Mouse (Mus musculus): ENCODE data around the gene Macrod1. TPM values are rescaled to one million over a fixed set of nuclear protein-coding genes. Genes with fewer than 3 reads are reported as not detected.
A peak's percentile ranks its signal among the peaks of the same experiment; 100 is the strongest.
"Not testable (repeated sequence)": the region's sequence is repeated elsewhere in the genome, so short reads cannot be mapped to it uniquely, and the experiment has no call there.

The Macrod1 gene
- polyA plus RNA-seq (2017; shearing (Covaris generic)), result 1 to 10 TPM in 1 of 2 experiments, not detected in 1; 2.3 TPM

GRCm38 (mm10) chr19:7056248-7057087 is at the start of gene Macrod1:
Gene Macrod1, plus strand, starts transcription at chr19:7056810.
- ATAC-seq, result peak; percentile 91

GRCm38 (mm10) chr19:7006892-7007593 is 49.6 kb upstream of the Macrod1 start:
- ATAC-seq, result no peak

DNA sequence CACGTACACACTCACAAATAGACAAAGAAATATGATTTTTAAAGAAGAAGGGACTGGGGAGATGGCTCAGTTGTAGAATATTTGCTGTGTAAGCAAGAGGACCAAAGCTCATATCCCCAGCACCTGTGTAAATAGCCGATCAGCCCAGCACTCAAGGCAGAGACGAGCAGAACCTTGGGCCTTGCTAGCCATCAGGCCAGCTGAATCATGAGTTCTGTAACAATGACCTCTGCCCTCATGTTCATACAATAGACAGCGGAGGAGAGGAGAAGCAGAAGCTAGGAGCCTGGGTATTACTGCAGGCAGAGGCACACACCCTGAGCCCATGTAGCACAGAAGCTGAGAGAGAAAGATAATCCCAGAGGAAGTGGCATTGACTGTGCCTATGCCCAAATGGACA is 44.2 kb upstream of the Macrod1 start:
- no peak for ATAC-seq

- ATAC-seq, result no peak
Observed at GRCm38 (mm10) chr19:7013984-7014383, 42.6 kb upstream of the Macrod1 start.

- ATAC-seq, result no peak
Observed at GRCm38 (mm10) chr19:7014481-7015135, 42.0 kb upstream of the Macrod1 start.

- peak; percentile 78 for ATAC-seq
Observed at GRCm38 (mm10) chr19:7017541-7018457, 38.8 kb upstream of the Macrod1 start.

GRCm38 (mm10) chr19:7018546-7018945 is 38.1 kb upstream of the Macrod1 start:
- no peak for ATAC-seq

DNA sequence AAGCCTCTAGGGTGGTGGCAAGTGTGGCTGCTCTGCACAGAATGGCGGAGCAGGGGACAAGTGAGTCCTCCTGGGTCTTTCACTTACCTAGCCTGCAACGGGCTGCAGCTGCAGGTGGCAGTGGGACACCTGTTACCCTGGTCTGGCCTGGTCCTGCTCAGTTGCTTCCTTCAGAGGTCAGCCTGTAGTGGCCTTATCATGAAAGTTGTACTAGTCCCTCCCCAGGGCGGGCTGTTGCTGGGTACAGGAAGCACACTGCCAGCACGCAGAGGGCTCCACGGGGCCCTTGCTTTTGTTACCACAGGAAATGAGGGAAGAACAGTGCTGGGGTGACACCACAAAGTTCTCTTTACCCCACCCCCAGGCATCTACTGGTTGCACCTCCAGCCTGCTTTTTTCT is 37.4 kb upstream of the Macrod1 start, which contains the start of gene Fermt3:
Gene Fermt3, minus strand, starts transcription at position 279 of the 400 bp plus-strand sequence.
- ATAC-seq, result peak; percentile 83

DNA sequence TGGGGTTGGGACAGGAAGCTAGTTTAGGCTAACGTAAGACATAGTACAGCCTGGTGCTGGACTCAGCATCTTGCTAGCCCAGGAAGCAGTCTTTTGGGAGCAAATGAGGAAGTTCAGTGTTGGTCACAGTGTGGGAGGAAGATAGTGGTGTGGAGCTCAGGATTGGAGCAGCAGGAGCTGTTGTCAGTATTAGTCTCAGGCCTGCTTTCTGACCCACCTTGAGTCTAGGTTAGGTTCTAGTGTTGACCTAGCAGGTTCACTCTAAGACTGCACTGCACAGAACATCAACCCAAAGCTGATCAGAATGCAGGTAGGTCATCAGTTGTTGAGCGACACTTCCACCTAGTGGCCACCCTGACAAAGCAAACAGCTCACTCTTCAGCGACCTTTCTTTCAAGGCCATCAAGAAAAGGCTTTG is 36.4 kb upstream of the Macrod1 start:
- peak; percentile 50 for ATAC-seq

GRCm38 (mm10) chr19:7029531-7029930 is 27.1 kb upstream of the Macrod1 start:
- ATAC-seq, result no peak

DNA sequence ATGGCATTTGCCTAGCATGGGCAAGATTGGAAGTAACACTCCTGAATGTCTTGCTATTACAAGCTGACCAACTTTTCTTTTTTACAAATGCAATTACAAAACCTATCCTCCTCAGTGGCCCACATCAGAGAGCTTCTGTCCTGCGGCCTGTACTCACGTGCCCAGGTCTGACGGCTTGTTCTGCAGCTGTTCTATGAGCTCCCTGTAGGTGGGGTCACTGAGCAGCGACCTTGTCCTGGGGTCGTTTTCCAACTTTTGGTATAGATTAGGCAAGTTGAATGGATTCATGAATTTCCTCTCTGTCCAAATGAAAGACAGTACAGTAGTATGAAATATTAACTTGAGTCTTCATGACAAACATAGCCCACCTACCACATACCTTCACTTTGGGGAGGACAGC is 22.6 kb upstream of the Macrod1 start:
- ATAC-seq, result no peak

DNA sequence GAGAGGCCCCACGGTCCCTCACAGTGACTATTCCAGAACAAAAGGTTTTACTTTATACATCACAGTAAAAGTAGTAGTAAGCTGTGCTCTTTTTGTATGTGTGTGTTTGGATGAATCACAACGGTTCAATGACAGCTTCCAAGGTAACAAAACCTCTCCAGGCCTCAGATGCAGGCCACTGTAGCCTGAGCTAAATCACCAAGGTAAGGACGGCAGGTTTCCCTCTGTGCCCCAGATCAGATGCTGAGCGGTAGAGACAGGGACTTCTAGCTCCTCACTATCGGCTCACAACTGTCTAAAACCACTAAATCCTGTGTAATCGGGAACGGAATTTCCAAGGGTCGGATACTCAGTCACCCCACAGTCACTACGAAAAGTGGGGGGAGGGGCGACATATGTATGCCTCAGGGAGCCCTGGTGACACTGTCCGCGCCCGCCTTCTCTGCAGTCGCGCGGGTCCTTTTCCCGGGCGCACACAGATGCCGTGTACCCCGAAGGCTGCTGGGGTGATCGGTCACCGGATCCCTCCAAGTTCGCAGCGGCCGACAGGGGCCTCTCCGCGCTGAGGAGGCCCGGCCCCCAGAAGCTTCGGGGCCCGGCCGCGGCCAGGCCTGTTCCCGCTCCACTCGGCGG is 17.4 kb upstream of the Macrod1 start:
- ATAC-seq, result no peak

DNA sequence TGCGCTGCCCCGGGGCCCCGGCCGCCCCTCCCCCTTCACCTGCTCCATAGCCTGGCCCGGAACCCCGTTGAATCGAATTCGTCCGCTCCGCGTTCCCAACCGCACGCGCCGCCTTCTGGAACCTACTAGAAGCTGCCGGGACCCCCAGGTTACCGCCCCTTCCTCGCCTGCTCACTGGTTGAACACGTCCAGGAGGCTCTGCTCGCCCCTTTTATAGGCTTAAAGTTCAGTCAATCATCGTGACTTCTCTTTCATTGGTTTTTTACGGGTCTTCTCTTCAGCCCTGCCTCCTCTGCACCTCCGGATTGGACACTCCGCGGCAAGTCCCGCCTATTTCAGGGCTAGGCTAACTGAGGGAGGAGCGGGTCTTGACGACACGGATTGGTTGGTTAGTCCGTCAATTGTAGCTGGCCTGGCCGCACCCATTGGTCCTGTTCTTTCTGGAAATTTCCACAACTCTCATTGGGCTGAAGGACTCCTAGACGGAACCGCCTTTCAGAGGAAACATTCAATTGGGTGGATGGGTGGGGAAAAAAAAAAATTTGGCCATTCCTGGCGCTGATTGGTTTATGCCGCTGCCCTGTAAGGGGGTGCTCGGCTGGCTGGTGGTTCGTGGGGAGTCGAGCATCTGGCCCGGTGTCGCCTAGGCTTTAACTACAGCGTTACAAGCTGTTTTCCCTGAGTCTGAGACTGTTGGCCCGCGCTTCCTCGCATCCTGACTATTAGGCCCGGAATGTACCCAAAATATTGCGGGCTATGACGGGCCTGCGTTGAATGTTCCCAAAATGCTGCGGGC is 16.6 kb upstream of the Macrod1 start, which contains the start of gene Stip1:
Gene Stip1, minus strand, starts transcription at position 127 of the 796 bp plus-strand sequence.
- ATAC-seq, result peak; percentile 93

GRCm38 (mm10) chr19:7040637-7041130 is 15.9 kb upstream of the Macrod1 start:
- ATAC-seq, result no peak

DNA sequence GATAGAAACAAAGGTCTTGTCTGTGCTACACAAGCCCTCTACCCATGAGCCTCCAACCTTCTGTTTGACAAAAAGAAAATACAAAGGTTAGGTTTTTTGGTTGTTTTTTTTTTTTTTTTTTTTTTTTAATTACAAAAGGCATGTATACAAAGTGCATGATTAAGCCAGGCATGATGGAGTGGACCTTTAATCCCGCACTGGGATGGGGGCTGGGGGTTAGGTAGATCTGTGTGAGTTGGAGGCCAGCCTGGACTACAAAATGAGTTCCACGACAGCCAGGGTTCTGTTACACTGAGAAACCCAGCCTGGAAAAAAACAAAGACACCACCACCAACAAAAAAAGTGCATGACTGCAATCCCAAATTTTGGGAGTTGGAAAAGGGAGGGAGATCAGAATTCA is 15.4 kb upstream of the Macrod1 start:
- no peak for ATAC-seq

GRCm38 (mm10) chr19:7044279-7044678 is 12.3 kb upstream of the Macrod1 start:
- ATAC-seq, result no peak

- ATAC-seq, result no peak
Observed at GRCm38 (mm10) chr19:7044706-7045105, 11.9 kb upstream of the Macrod1 start.

GRCm38 (mm10) chr19:7053382-7053781 is 3.2 kb upstream of the Macrod1 start:
- not testable (repeated sequence) for ATAC-seq

- no peak for ATAC-seq
Observed at GRCm38 (mm10) chr19:7054772-7055171, 1.8 kb upstream of the Macrod1 start.

- ATAC-seq, result no peak
Observed at GRCm38 (mm10) chr19:7055173-7055572, 1.4 kb upstream of the Macrod1 start.
